Mouse (Mus musculus): ENCODE measurements around the gene Abcd3. TPM values are rescaled to one million over a fixed set of nuclear protein-coding genes. Genes with fewer than 3 reads are reported as not detected.

Abcd3 gene
- polyA plus RNA-seq, 2 experiments, result 6.1 to 16.5 TPM

DNA sequence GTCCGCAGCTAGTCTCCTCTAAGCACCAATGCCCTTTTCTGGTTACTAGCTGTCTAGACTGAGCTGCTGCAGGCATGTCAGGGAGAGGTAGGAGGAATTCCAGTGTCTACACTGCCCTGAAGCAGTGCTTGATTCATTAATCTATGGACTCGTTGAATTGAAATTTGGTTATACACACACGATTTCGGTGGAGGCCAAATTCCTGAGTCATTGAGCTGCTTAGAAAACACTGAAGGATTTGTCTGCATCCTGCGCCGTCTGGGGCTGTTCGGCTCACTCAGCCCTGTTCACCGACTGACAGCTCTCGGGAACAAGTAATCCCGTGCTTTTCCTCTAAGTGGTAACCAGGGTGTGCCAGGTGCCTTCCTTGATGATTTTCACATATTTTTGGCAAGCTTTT lies 89.5 kb downstream of the Abcd3 start:
- Histone ChIP-seq H3K9me3 (ENCODE audit: control insufficient read depth, low read length) (no peaks in the 10 kb centered on the region), H3K27me3 (ENCODE audit: control insufficient read depth, insufficient read depth, low read length) (peaks cover 27% of the 10 kb centered on the region), H3K4me1 (replicated peaks; ENCODE audit: control insufficient read depth in 2 of 2, insufficient read depth in 2 of 2, low read length in 1 of 2) (peaks cover 0 to 4% of the 10 kb centered on the region in 2 experiments; a peak in 1 of 4 replicates), H3K9ac (replicated peaks) (no peak overlapping the region), H3K36me3 (replicated peaks; ENCODE audit: control insufficient read depth, insufficient read depth, low read depth) (no peaks in the 10 kb centered on the region), H3K4me3 (ENCODE audit: insufficient read depth in 1 of 2, low read depth in 2 of 2, low read length in 2 of 2) (no peak overlapping the region), H3K4me2 (ENCODE audit: low read depth) (no peak overlapping the region), H3K27ac (no peak overlapping the region)
- 71% methylated on average over 10 of the region's 10 CpGs for WGBS (ENCODE audit: insufficient replicate concordance)
- no peak for TF ChIP-seq CTCF (IDR thresholded peaks at IDR 0.05; ENCODE audit: low read depth)
- no peak for TF ChIP-seq EP300 (IDR thresholded peaks at IDR 0.05; ENCODE audit: low read depth)
- DNase-seq (ENCODE audit: low read depth in 3 of 3, low spot score in 3 of 3) (no peak), ATAC-seq (ENCODE audit: insufficient read depth) (no peak)

DNA sequence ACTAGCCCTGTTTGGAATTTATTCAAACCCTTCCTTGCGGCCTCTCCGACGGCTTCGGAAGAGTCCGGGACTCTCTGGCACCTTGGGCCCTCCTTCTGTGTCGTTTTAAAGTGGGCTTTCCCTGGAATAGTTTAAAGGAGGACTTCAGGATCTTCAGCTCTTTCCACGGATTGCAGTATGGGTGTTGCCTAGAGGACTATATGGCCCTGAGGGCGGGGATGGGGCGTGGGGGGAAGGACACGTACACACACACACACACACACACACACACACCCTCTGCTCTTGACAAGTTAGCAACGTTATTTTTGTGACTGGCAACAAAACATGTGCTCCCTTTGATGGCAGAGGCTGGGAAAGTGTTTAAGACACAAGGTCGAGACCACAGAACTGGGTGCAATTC lies 90.5 kb downstream of the Abcd3 start:
- Histone ChIP-seq H3K27ac (no peak overlapping the region), H3K4me2 (ENCODE audit: low read depth) (no peak overlapping the region), H3K9ac (replicated peaks) (no peak overlapping the region), H3K4me3 (ENCODE audit: insufficient read depth in 1 of 2, low read depth in 2 of 2, low read length in 2 of 2) (no peak overlapping the region), H3K9me3 (ENCODE audit: control insufficient read depth, low read length) (no peaks in the 10 kb centered on the region), H3K27me3 (ENCODE audit: control insufficient read depth, insufficient read depth, low read length) (peaks cover 27% of the 10 kb centered on the region), H3K4me1 (replicated peaks; ENCODE audit: control insufficient read depth in 2 of 2, insufficient read depth in 2 of 2, low read length in 1 of 2) (peaks cover 0 to 4% of the 10 kb centered on the region in 2 experiments; a peak in 1 of 4 replicates), H3K36me3 (replicated peaks; ENCODE audit: control insufficient read depth, insufficient read depth, low read depth) (no peaks in the 10 kb centered on the region)
- DNase-seq (ENCODE audit: low read depth in 3 of 3, low spot score in 3 of 3), result no peak
- WGBS (ENCODE audit: insufficient replicate concordance), result 44% methylated on average over 12 of the region's 12 CpGs
- TF ChIP-seq CTCF (IDR thresholded peaks at IDR 0.05; ENCODE audit: low read depth), result no peak
- TF ChIP-seq EP300 (IDR thresholded peaks at IDR 0.05; ENCODE audit: low read depth), result no peak
- no peak for ATAC-seq (ENCODE audit: insufficient read depth)

DNA sequence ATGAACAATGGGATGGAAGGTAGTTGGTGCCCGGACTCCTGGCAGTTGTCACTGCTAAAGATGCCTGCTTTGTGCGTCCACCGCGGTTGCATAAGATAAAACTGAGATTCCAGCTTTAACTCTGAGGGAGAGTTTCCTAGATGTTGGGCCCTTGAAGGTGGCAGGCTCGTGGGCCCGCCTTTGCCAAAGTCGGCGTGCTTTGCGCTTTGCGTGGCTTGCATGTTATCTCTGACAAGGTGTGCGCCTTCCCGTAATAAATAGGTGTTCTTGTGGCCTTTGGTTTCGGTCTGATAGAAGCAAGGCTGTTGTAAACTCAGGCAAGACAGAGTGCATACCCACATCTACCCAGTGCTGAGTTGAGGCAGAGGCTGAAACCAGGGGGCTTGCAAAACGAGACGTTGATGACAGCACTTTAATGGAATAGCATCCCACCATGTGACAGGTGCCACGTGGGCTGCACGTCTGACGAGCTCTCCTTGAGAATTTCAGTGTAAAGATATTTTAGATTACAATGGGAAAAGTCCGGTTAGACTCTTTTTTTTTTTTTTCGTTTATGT lies 91.1 kb downstream of the Abcd3 start:
- Histone ChIP-seq H3K9me3 (ENCODE audit: control insufficient read depth, low read length) (no peaks in the 10 kb centered on the region), H3K4me1 (replicated peaks; ENCODE audit: control insufficient read depth in 2 of 2, insufficient read depth in 2 of 2, low read length in 1 of 2) (peaks cover 0 to 4% of the 10 kb centered on the region in 2 experiments; a peak in 1 of 4 replicates), H3K27me3 (ENCODE audit: control insufficient read depth, insufficient read depth, low read length) (peaks cover 27% of the 10 kb centered on the region), H3K4me3 (ENCODE audit: insufficient read depth in 1 of 2, low read depth in 2 of 2, low read length in 2 of 2) (peak overlapping the region in 1 of 2 experiments; percentile 49; a peak in 1 of 4 replicates), H3K4me2 (ENCODE audit: low read depth) (peak overlapping the region; percentile 60), H3K27ac (no peak overlapping the region), H3K9ac (replicated peaks) (no peak overlapping the region), H3K36me3 (replicated peaks; ENCODE audit: control insufficient read depth, insufficient read depth, low read depth) (no peaks in the 10 kb centered on the region)
- ATAC-seq (ENCODE audit: insufficient read depth) (no peak), DNase-seq (ENCODE audit: low read depth in 3 of 3, low spot score in 3 of 3) (no peak)
- WGBS (ENCODE audit: insufficient replicate concordance), result 12% methylated on average over 20 of the region's 20 CpGs
- TF ChIP-seq EP300 (IDR thresholded peaks at IDR 0.05; ENCODE audit: low read depth) (no peak), CTCF (IDR thresholded peaks at IDR 0.05; ENCODE audit: low read depth) (no peak)

DNA sequence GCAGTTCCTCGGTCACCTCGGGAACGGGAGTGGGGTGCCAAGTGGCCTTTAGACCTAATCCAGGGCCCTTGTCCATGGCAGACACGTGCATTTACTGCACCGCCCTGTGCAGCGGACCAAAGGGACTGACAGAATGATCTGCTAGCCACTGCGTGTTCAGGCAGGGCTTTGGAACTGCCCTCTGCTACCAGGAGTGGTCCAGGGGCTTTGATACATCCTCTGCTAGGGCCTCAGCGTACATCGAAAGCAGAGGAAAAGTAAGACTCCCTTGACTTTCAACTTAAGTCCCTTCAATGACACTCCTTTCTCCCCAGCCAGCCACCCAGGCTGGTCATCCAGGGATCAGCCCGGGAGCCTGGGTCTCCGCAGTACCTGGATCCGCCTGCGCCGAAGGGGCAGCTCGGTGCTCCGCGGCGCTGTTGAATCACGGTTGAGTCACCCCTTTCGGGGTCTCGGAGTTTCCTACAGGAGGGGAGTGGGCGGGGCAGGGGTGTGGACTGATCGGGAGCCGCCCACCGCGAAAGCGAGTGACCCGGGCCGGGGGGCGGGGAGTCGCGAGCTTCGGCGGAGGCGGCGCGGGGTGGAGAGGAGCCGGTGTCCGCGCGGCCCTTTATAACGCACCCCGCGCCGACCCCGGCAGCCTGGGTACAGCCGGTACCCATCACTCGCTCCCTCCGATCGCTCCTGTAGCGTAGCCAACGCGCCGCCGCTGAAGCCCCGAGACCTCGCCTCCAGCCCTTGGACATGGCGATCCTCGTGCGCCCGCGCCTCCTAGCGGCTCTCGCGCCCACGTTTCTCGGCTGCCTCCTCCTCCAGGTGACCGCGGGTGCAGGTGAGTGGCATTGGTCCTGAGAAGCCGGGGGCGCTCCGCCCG lies 91.9 kb downstream of the Abcd3 start, which contains the start of gene F3:
F3 (plus strand) TSS at position 567 of the 874 bp plus-strand sequence.
- peak within 1 kb of the TSS; percentile 60 for H3K4me2 ChIP-seq (ENCODE audit: low read depth)
- peaks cover 27% of the 10 kb centered on the region for H3K27me3 ChIP-seq (ENCODE audit: control insufficient read depth, insufficient read depth, low read length)
- H3K4me3 ChIP-seq (ENCODE audit: insufficient read depth in 1 of 2, low read depth in 2 of 2, low read length in 2 of 2), result peak within 1 kb of the TSS; percentile 39 to 49
- ATAC-seq (ENCODE audit: insufficient read depth) (peak; percentile 43; the same call in 1 of the 2 replicates), DNase-seq (ENCODE audit: low read depth in 3 of 3, low spot score in 3 of 3) (peak in 1 of 3 experiments; percentile 9)
- TF ChIP-seq CTCF (IDR thresholded peaks at IDR 0.05; ENCODE audit: low read depth) (peak; percentile 76), EP300 (IDR thresholded peaks at IDR 0.05; ENCODE audit: low read depth) (no peak)
- peaks cover 0 to 4% of the 10 kb centered on the region in 2 experiments; a peak in 1 of 4 replicates for H3K4me1 ChIP-seq (replicated peaks; ENCODE audit: control insufficient read depth in 2 of 2, insufficient read depth in 2 of 2, low read length in 1 of 2)
- no peak within 1 kb of the TSS for H3K9ac ChIP-seq (replicated peaks)
- H3K27ac ChIP-seq, result no peak within 1 kb of the TSS
- under 1% methylated on average over 58 of the region's 73 CpGs for WGBS (ENCODE audit: insufficient replicate concordance)
- no peaks in the 10 kb centered on the region for H3K36me3 ChIP-seq (replicated peaks; ENCODE audit: control insufficient read depth, insufficient read depth, low read depth)
- no peaks in the 10 kb centered on the region for H3K9me3 ChIP-seq (ENCODE audit: control insufficient read depth, low read length)

DNA sequence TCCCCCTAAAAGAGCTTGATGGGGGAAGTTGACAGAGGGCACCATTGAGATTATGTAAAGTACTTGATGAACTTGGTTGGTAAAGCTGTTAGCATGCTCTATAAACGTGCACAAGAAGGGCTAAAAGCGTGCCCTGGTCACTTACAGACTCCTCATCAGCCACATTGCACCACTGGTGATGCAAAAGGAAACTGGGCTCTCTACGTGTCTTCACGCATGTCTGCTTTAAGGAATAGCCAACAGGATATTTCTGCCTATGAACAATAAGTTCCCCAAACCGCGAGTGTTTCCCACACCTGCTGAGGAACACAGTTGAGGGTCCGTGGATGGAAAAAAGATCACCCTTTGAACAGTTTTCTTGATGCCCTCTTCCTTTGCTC lies 93.4 kb downstream of the Abcd3 start:
- Histone ChIP-seq H3K27ac (no peak overlapping the region), H3K4me3 (ENCODE audit: insufficient read depth in 1 of 2, low read depth in 2 of 2, low read length in 2 of 2) (no peak overlapping the region), H3K27me3 (ENCODE audit: control insufficient read depth, insufficient read depth, low read length) (peaks cover 27% of the 10 kb centered on the region), H3K9ac (replicated peaks) (no peak overlapping the region), H3K36me3 (replicated peaks; ENCODE audit: control insufficient read depth, insufficient read depth, low read depth) (no peaks in the 10 kb centered on the region), H3K9me3 (ENCODE audit: control insufficient read depth, low read length) (no peaks in the 10 kb centered on the region), H3K4me2 (ENCODE audit: low read depth) (no peak overlapping the region), H3K4me1 (replicated peaks; ENCODE audit: control insufficient read depth in 2 of 2, insufficient read depth in 2 of 2, low read length in 1 of 2) (peaks cover 0 to 4% of the 10 kb centered on the region in 2 experiments; a peak in 1 of 4 replicates)
- WGBS (ENCODE audit: insufficient replicate concordance), result 28% methylated on average over 7 of the region's 7 CpGs
- no peak for TF ChIP-seq EP300 (IDR thresholded peaks at IDR 0.05; ENCODE audit: low read depth)
- TF ChIP-seq CTCF (IDR thresholded peaks at IDR 0.05; ENCODE audit: low read depth), result no peak
- ATAC-seq (ENCODE audit: insufficient read depth), result no peak
- no peak for DNase-seq (ENCODE audit: low read depth in 3 of 3, low spot score in 3 of 3)

Measured in liver, embryonic 14.5 days (tissue).